Mouse (Mus musculus): ENCODE data around the gene Ppp1r18. TPM values are rescaled to one million over a fixed set of nuclear protein-coding genes. Genes with fewer than 3 reads are reported as not detected.

Gene Ppp1r18
- 19.6 and 20.1 TPM in 2 replicates for polyA plus RNA-seq (2015; fragmentation: Nextera tagmentation; extraction: Ambion mirVana)

GRCm38 (mm10) chr17:35865481-35866280 is at the start of gene Ppp1r18:
Ppp1r18 (plus strand) TSS chr17:35865593.
- ATAC-seq (replicated peaks; ENCODE audit: extremely low read depth, insufficient read depth, low FRiP score), result peak; percentile 56
- WGBS, result under 1% methylated on average over 42 of the region's 48 CpGs
- H3K27me3 ChIP-seq (ENCODE audit: control insufficient read depth, insufficient read depth, low read length), result no peaks in the 10 kb centered on the region
- H3K4me3 ChIP-seq (ENCODE audit: low read length), result peak within 1 kb of the TSS; percentile 69
- H3K9ac ChIP-seq (ENCODE audit: low read length), result peak within 1 kb of the TSS; percentile 73
- no peaks in the 10 kb centered on the region for H3K9me3 ChIP-seq (replicated peaks; ENCODE audit: control insufficient read depth, low read length)
- H3K4me1 ChIP-seq (ENCODE audit: control insufficient read depth, insufficient read depth, low read length), result peaks cover 40% of the 10 kb centered on the region
- peaks cover 4% of the 10 kb centered on the region; the same call in 1 of the 2 replicates for H3K36me3 ChIP-seq (ENCODE audit: control insufficient read depth, insufficient read depth)
- H3K27ac ChIP-seq (ENCODE audit: low read length), result peak within 1 kb of the TSS; percentile 96
- peak within 1 kb of the TSS; percentile 83 for H3K4me2 ChIP-seq (ENCODE audit: low read depth, low read length)

DNA sequence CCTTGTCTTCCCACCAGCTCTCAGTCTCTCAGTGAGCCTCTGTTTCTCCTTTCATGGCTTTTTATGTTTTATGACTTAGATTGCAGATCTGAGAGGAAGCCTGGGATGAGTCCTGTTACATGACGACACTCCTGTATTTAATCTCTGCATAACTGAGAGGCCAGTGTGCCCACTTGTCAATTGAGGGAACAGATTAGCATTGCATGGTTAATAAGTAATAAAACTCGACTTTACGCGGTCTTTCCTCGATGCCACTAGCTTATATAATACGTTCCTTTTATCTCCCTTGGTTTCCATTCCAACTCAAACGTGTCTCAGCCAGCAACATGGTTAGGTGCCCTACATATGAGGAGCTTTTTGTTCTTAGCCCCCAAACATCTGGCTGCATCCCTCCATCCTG is 49.6 kb upstream of the Ppp1r18 start:
- Histone ChIP-seq H3K4me2 (ENCODE audit: low read depth, low read length) (peak overlapping the region; percentile 15; the same call in 1 of the 2 replicates), H3K36me3 (ENCODE audit: control insufficient read depth, insufficient read depth) (no peaks in the 10 kb centered on the region), H3K4me1 (ENCODE audit: control insufficient read depth, insufficient read depth, low read length) (peaks cover 57% of the 10 kb centered on the region), H3K4me3 (ENCODE audit: low read length) (no peak overlapping the region), H3K27me3 (ENCODE audit: control insufficient read depth, insufficient read depth, low read length) (no peaks in the 10 kb centered on the region), H3K9ac (ENCODE audit: low read length) (peak overlapping the region; percentile 32), H3K9me3 (replicated peaks; ENCODE audit: control insufficient read depth, low read length) (no peaks in the 10 kb centered on the region), H3K27ac (ENCODE audit: low read length) (peak overlapping the region; percentile 99)
- no peak for ATAC-seq (replicated peaks; ENCODE audit: extremely low read depth, insufficient read depth, low FRiP score)
- WGBS, result 55% methylated on average over 7 of the region's 7 CpGs

- Histone ChIP-seq H3K9me3 (replicated peaks; ENCODE audit: control insufficient read depth, low read length) (no peaks in the 10 kb centered on the region), H3K4me2 (ENCODE audit: low read depth, low read length) (no peak overlapping the region), H3K4me1 (ENCODE audit: control insufficient read depth, insufficient read depth, low read length) (peaks cover 51% of the 10 kb centered on the region), H3K27ac (ENCODE audit: low read length) (no peak overlapping the region), H3K9ac (ENCODE audit: low read length) (no peak overlapping the region), H3K27me3 (ENCODE audit: control insufficient read depth, insufficient read depth, low read length) (no peaks in the 10 kb centered on the region), H3K36me3 (ENCODE audit: control insufficient read depth, insufficient read depth) (no peaks in the 10 kb centered on the region), H3K4me3 (ENCODE audit: low read length) (no peak overlapping the region)
- ATAC-seq (replicated peaks; ENCODE audit: extremely low read depth, insufficient read depth, low FRiP score), result no peak
- 69% methylated on average over 8 of the region's 14 CpGs for WGBS
Observed at GRCm38 (mm10) chr17:35816686-35817085, 48.7 kb upstream of the Ppp1r18 start.

- no peak overlapping the region for H3K27ac ChIP-seq (ENCODE audit: low read length)
- no peaks in the 10 kb centered on the region for H3K9me3 ChIP-seq (replicated peaks; ENCODE audit: control insufficient read depth, low read length)
- H3K9ac ChIP-seq (ENCODE audit: low read length), result no peak overlapping the region
- H3K4me1 ChIP-seq (ENCODE audit: control insufficient read depth, insufficient read depth, low read length), result peaks cover 46% of the 10 kb centered on the region
- no peak overlapping the region for H3K4me3 ChIP-seq (ENCODE audit: low read length)
- H3K36me3 ChIP-seq (ENCODE audit: control insufficient read depth, insufficient read depth), result no peaks in the 10 kb centered on the region
- WGBS, result 68% methylated on average over 10 of the region's 10 CpGs
- H3K27me3 ChIP-seq (ENCODE audit: control insufficient read depth, insufficient read depth, low read length), result no peaks in the 10 kb centered on the region
- no peak for ATAC-seq (replicated peaks; ENCODE audit: extremely low read depth, insufficient read depth, low FRiP score)
- H3K4me2 ChIP-seq (ENCODE audit: low read depth, low read length), result no peak overlapping the region
Observed at GRCm38 (mm10) chr17:35817226-35817625, 48.2 kb upstream of the Ppp1r18 start.

DNA sequence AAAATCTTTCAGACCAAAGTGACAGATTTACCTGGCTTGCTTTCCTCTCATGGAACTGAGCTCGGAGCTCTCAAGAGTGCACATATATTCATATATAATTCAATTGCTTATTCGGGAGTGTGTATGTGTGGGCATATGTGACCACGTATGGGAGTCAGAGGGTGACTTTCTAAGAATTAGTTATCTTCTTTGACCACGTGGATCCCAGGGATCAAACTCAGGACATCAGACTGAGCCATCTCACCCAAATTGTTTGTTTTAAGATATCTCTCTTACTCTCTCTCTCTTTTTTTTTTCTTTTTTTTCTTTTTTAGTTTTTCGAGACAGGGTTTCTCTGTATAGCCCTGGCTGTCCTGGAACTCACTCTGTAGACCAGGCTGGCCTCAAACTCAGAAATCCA is 45.3 kb upstream of the Ppp1r18 start:
- Histone ChIP-seq H3K27ac (ENCODE audit: low read length) (no peak overlapping the region), H3K4me3 (ENCODE audit: low read length) (no peak overlapping the region), H3K4me1 (ENCODE audit: control insufficient read depth, insufficient read depth, low read length) (peaks cover 29% of the 10 kb centered on the region), H3K27me3 (ENCODE audit: control insufficient read depth, insufficient read depth, low read length) (no peaks in the 10 kb centered on the region), H3K4me2 (ENCODE audit: low read depth, low read length) (no peak overlapping the region), H3K9me3 (replicated peaks; ENCODE audit: control insufficient read depth, low read length) (no peaks in the 10 kb centered on the region), H3K36me3 (ENCODE audit: control insufficient read depth, insufficient read depth) (no peaks in the 10 kb centered on the region), H3K9ac (ENCODE audit: low read length) (no peak overlapping the region)
- WGBS, result 74% methylated on average over 5 of the region's 5 CpGs
- ATAC-seq (replicated peaks; ENCODE audit: extremely low read depth, insufficient read depth, low FRiP score), result no peak

GRCm38 (mm10) chr17:35821439-35822430 is 43.7 kb upstream of the Ppp1r18 start, which contains the start of gene Ier3:
Ier3 (plus strand) TSS chr17:35821684.
- WGBS, result under 1% methylated on average over 62 of the region's 62 CpGs
- Histone ChIP-seq H3K9ac (ENCODE audit: low read length) (peak within 1 kb of the TSS; percentile 86), H3K27ac (ENCODE audit: low read length) (peak within 1 kb of the TSS; percentile 95), H3K4me1 (ENCODE audit: control insufficient read depth, insufficient read depth, low read length) (peaks cover 17% of the 10 kb centered on the region), H3K36me3 (ENCODE audit: control insufficient read depth, insufficient read depth) (peaks cover 10% of the 10 kb centered on the region), H3K4me3 (ENCODE audit: low read length) (peak within 1 kb of the TSS; percentile 68), H3K4me2 (ENCODE audit: low read depth, low read length) (peak within 1 kb of the TSS; percentile 93), H3K27me3 (ENCODE audit: control insufficient read depth, insufficient read depth, low read length) (no peaks in the 10 kb centered on the region), H3K9me3 (replicated peaks; ENCODE audit: control insufficient read depth, low read length) (no peaks in the 10 kb centered on the region)
- peak; percentile 67 for ATAC-seq (replicated peaks; ENCODE audit: extremely low read depth, insufficient read depth, low FRiP score)

DNA sequence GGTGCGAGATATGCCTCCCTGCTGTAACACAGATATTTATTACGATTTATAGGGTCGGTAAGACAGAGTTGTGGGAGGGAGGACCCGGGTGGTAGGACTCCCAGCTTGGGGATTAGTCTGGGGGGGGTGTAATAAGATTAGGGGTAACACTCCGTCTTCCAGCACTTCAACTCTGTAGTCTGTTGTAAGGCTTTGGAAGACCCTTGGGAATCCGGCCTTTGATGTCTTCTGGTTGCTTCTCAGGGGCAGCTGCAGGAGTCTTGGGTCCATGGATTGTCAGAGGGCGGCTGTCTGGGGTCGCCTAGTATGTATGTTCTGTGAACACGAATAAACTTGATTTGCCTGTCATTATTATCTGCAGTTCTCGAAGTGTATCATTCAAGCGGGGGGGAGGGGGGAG is 42.8 kb upstream of the Ppp1r18 start:
- Histone ChIP-seq H3K4me2 (ENCODE audit: low read depth, low read length) (peak overlapping the region; percentile 93), H3K27me3 (ENCODE audit: control insufficient read depth, insufficient read depth, low read length) (no peaks in the 10 kb centered on the region), H3K27ac (ENCODE audit: low read length) (peak overlapping the region; percentile 95), H3K4me1 (ENCODE audit: control insufficient read depth, insufficient read depth, low read length) (peaks cover 14% of the 10 kb centered on the region), H3K4me3 (ENCODE audit: low read length) (peak overlapping the region; percentile 68), H3K9me3 (replicated peaks; ENCODE audit: control insufficient read depth, low read length) (peaks cover 1% of the 10 kb centered on the region; the same call in 1 of the 2 replicates), H3K9ac (ENCODE audit: low read length) (peak overlapping the region; percentile 86), H3K36me3 (ENCODE audit: control insufficient read depth, insufficient read depth) (peaks cover 18% of the 10 kb centered on the region)
- ATAC-seq (replicated peaks; ENCODE audit: extremely low read depth, insufficient read depth, low FRiP score), result no peak
- WGBS, result 2% methylated on average over 11 of the region's 11 CpGs

GRCm38 (mm10) chr17:35822964-35823937 is 42.1 kb upstream of the Ppp1r18 start, which contains the start of gene Flot1:
Flot1 (plus strand) TSS chr17:35823230.
- H3K4me2 ChIP-seq (ENCODE audit: low read depth, low read length), result peak within 1 kb of the TSS; percentile 93
- H3K27me3 ChIP-seq (ENCODE audit: control insufficient read depth, insufficient read depth, low read length), result no peaks in the 10 kb centered on the region
- under 1% methylated on average over 45 of the region's 47 CpGs for WGBS
- H3K4me1 ChIP-seq (ENCODE audit: control insufficient read depth, insufficient read depth, low read length), result peaks cover 14% of the 10 kb centered on the region
- H3K27ac ChIP-seq (ENCODE audit: low read length), result peak within 1 kb of the TSS; percentile 95
- peaks cover 4% of the 10 kb centered on the region; the same call in 1 of the 2 replicates for H3K9me3 ChIP-seq (replicated peaks; ENCODE audit: control insufficient read depth, low read length)
- peak within 1 kb of the TSS; percentile 68 for H3K4me3 ChIP-seq (ENCODE audit: low read length)
- ATAC-seq (replicated peaks; ENCODE audit: extremely low read depth, insufficient read depth, low FRiP score), result peak; percentile 87
- peaks cover 24% of the 10 kb centered on the region for H3K36me3 ChIP-seq (ENCODE audit: control insufficient read depth, insufficient read depth)
- H3K9ac ChIP-seq (ENCODE audit: low read length), result peak within 1 kb of the TSS; percentile 86

All from heart, embryonic 16.5 days (tissue).